Mouse (Mus musculus) small intestine, adult 2 months (tissue): ENCODE data around the gene Lancl3.

Experiments used
- CTCF ChIP-seq: fragments of 200-500 bp; IDR thresholded peaks from 2 replicates; pipeline ENCODE4 v1.5.1; 2012; ENCODE audit warnings: low read depth, mild to moderate bottlenecking, control low read depth, inconsistent platforms, low read length, moderate library complexity, mixed read lengths; ENCODE audit not compliant: insufficient replicate concordance, insufficient read length; ENCODE audit errors: extremely low read depth
- POLR2A ChIP-seq: fragments of 200-500 bp; IDR thresholded peaks from 2 replicates; pipeline ENCODE4 v1.6.1; 2012; ENCODE audit warnings: low read depth, mild to moderate bottlenecking, control low read depth, inconsistent platforms, low read length, moderate library complexity

GRCm38 (mm10) chrX:9221206-9221605 lies 21.5 kb downstream of the Lancl3 start:
- TF ChIP-seq CTCF (peak; percentile 45; the same call in 1 of the 2 replicates), POLR2A (no peak)
